7 mouse cellular contexts compared by ENCODE assay signal in the genomic region with DNA sequence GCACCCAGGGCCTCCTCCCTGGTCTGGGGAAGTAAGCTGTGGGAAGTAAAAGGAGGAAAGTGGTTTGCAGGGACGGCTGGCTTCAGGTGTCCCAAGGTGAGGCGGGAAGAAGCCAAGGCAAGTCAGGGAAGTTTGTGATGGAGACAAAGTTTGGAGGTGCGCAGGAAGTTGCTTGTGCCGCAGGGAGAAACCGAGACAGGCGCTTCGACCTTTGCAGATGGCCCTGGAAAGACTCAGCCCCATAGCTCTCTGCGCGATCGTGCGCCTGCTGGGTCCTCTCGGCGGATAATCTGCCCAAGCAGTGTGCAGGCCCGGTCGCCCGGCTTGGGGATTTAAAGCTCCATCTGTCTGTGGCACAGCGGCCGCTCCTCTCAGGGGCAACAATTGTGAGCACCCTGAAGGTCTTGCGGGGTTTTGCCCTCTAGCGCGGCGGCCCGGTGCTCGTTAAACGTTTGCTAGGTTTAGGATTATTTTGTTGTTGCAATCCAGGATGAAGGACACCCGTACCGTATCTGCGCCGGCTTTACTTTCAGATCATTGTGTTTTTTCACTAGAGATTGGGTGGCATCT.
DNase-seq lines count a peak whose midpoint lies in the region; ATAC-seq and TF ChIP-seq lines count a peak whose summit lies in the region.

No protein-coding gene starts in this region.

- no peak for TF ChIP-seq CTCF in ES-Bruce4 (IDR thresholded peaks at IDR 0.05; ENCODE audit: low read depth, low read length)

- H3K27me3 ChIP-seq in ES-Bruce4 (ENCODE audit: control insufficient read depth, insufficient read depth, low read length, poor library complexity, severe bottlenecking): peaks cover 2% of the 10 kb centered on the region; the same call in 1 of the 2 replicates
- 0 out of 2 replicates have a peak, but pooled peaks cover 6% of the 10 kb centered on the region for H3K27me3 ChIP-seq in embryonic facial prominence, embryonic 12.5 days
- H3K27me3 ChIP-seq in hindbrain, embryonic 11.5 days (ENCODE audit: control insufficient read depth, insufficient read depth, low read length): peaks cover 18% of the 10 kb centered on the region
- H3K27me3 ChIP-seq in limb, embryonic 13.5 days: peaks cover 46% of the 10 kb centered on the region
- H3K27me3 ChIP-seq in midbrain, embryonic 14.5 days (ENCODE audit: control insufficient read depth, insufficient read depth, low read length): peaks cover 20% of the 10 kb centered on the region

- H3K9me3 ChIP-seq in ES-Bruce4 (replicated peaks; ENCODE audit: control insufficient read depth, insufficient read depth, low read length, poor library complexity, severe bottlenecking): no peaks in the 10 kb centered on the region
- no peaks in the 10 kb centered on the region for H3K9me3 ChIP-seq in embryonic facial prominence, embryonic 12.5 days
- no peaks in the 10 kb centered on the region for H3K9me3 ChIP-seq in hindbrain, embryonic 11.5 days (ENCODE audit: control insufficient read depth, low read length)
- H3K9me3 ChIP-seq in limb, embryonic 13.5 days: no peaks in the 10 kb centered on the region
- H3K9me3 ChIP-seq in midbrain, embryonic 14.5 days (ENCODE audit: control insufficient read depth, low read length): no peaks in the 10 kb centered on the region

- peak; percentile 31 for DNase-seq in T-cell, adult 2 months (ENCODE audit: low spot score)
- peak; percentile 68 for DNase-seq in hindbrain, embryonic 11.5 days (ENCODE audit: low spot score)
- DNase-seq in midbrain, embryonic 14.5 days: peak; percentile 75
- DNase-seq in thymus, postnatal 36 days: peak; percentile 28 to 30

- no peaks in the 10 kb centered on the region for H3K36me3 ChIP-seq in ES-Bruce4 (ENCODE audit: control insufficient read depth, insufficient read depth, low read length, poor library complexity, severe bottlenecking)
- no peaks in the 10 kb centered on the region for H3K36me3 ChIP-seq in embryonic facial prominence, embryonic 12.5 days
- no peaks in the 10 kb centered on the region for H3K36me3 ChIP-seq in hindbrain, embryonic 11.5 days (ENCODE audit: control insufficient read depth, insufficient read depth, low read length)
- H3K36me3 ChIP-seq in limb, embryonic 13.5 days: no peaks in the 10 kb centered on the region
- no peaks in the 10 kb centered on the region for H3K36me3 ChIP-seq in midbrain, embryonic 14.5 days (ENCODE audit: control insufficient read depth, insufficient read depth, low read length)

- peak overlapping the region; percentile 76 for H3K9ac ChIP-seq in ES-Bruce4 (ENCODE audit: low read depth, poor library complexity, severe bottlenecking)
- peak overlapping the region; percentile 69 for H3K9ac ChIP-seq in embryonic facial prominence, embryonic 12.5 days
- peak overlapping the region; percentile 37; the same call in 1 of the 2 replicates for H3K9ac ChIP-seq in hindbrain, embryonic 11.5 days (ENCODE audit: low read depth, low read length)
- H3K9ac ChIP-seq in limb, embryonic 13.5 days: peak overlapping the region; percentile 78
- H3K9ac ChIP-seq in midbrain, embryonic 14.5 days (replicated peaks; ENCODE audit: low read length): peak overlapping the region; percentile 66

- no peak for TF ChIP-seq POLR2A in ES-Bruce4 (IDR thresholded peaks at IDR 0.05; ENCODE audit: insufficient read depth, low read length)

- H3K27ac ChIP-seq in ES-Bruce4 (ENCODE audit: insufficient read depth, low read length): no peak overlapping the region
- peak overlapping the region; percentile 72; the same call in 1 of the 2 replicates for H3K27ac ChIP-seq in embryonic facial prominence, embryonic 12.5 days
- no peak overlapping the region for H3K27ac ChIP-seq in hindbrain, embryonic 11.5 days (ENCODE audit: low read depth, low read length)
- no peak overlapping the region for H3K27ac ChIP-seq in limb, embryonic 13.5 days
- H3K27ac ChIP-seq in midbrain, embryonic 14.5 days (replicated peaks; ENCODE audit: low read depth, low read length): peak overlapping the region; percentile 72

- H3K4me2 ChIP-seq in embryonic facial prominence, embryonic 12.5 days (replicated peaks): peak overlapping the region; percentile 93
- H3K4me2 ChIP-seq in hindbrain, embryonic 11.5 days (replicated peaks; ENCODE audit: low read depth, low read length): peak overlapping the region; percentile 99
- H3K4me2 ChIP-seq in limb, embryonic 13.5 days (replicated peaks): peak overlapping the region; percentile 98
- H3K4me2 ChIP-seq in midbrain, embryonic 14.5 days (ENCODE audit: low read length): peak overlapping the region; percentile 96

- under 1% methylated on average over 29 of the region's 29 CpGs for WGBS in embryonic facial prominence, embryonic 12.5 days
- WGBS in hindbrain, embryonic 11.5 days: under 1% methylated on average over 29 of the region's 29 CpGs
- WGBS in limb, embryonic 13.5 days: 1% methylated on average over 29 of the region's 29 CpGs
- under 1% methylated on average over 29 of the region's 29 CpGs for WGBS in midbrain, embryonic 14.5 days

- no peaks in the 10 kb centered on the region for H3K4me1 ChIP-seq in ES-Bruce4 (ENCODE audit: control insufficient read depth, insufficient read depth, low read length)
- H3K4me1 ChIP-seq in embryonic facial prominence, embryonic 12.5 days: peaks cover 51% of the 10 kb centered on the region
- H3K4me1 ChIP-seq in hindbrain, embryonic 11.5 days (replicated peaks; ENCODE audit: control insufficient read depth, insufficient read depth, low read length): peaks cover 3% of the 10 kb centered on the region; the same call in 1 of the 2 replicates
- peaks cover 43% of the 10 kb centered on the region for H3K4me1 ChIP-seq in limb, embryonic 13.5 days
- peaks cover 17% of the 10 kb centered on the region for H3K4me1 ChIP-seq in midbrain, embryonic 14.5 days (ENCODE audit: control insufficient read depth, insufficient read depth, low read length)

- TF ChIP-seq EP300 in ES-Bruce4 (IDR thresholded peaks at IDR 0.05; ENCODE audit: insufficient read depth, low read depth, low read length): no peak

- ATAC-seq in embryonic facial prominence, embryonic 12.5 days (ENCODE audit: insufficient number of reproducible peaks, insufficient read depth, low FRiP score, low TSS enrichment): no peak
- no peak for ATAC-seq in hindbrain, embryonic 11.5 days (ENCODE audit: low FRiP score)
- ATAC-seq in limb, embryonic 13.5 days (ENCODE audit: low FRiP score, low read depth): no peak
- ATAC-seq in midbrain, embryonic 14.5 days (ENCODE audit: low FRiP score, low TSS enrichment): no peak

- H3K4me3 ChIP-seq in ES-Bruce4 (ENCODE audit: low read depth, low read length): peak overlapping the region; percentile 69
- peak overlapping the region; percentile 69 for H3K4me3 ChIP-seq in embryonic facial prominence, embryonic 12.5 days
- peak overlapping the region; percentile 79 for H3K4me3 ChIP-seq in hindbrain, embryonic 11.5 days (ENCODE audit: low read depth, low read length)
- H3K4me3 ChIP-seq in limb, embryonic 13.5 days: peak overlapping the region; percentile 69
- H3K4me3 ChIP-seq in midbrain, embryonic 14.5 days (replicated peaks; ENCODE audit: low read depth, low read length): peak overlapping the region; percentile 67

Comparison
In these comparisons a context has a peak if more than half of its experiments do, and no peak if none do; other contexts are left out.
1. H3K27ac ChIP-seq: peak in embryonic facial prominence, embryonic 12.5 days (single experiment) and midbrain, embryonic 14.5 days (single experiment); none in ES-Bruce4 (single experiment), hindbrain, embryonic 11.5 days (single experiment) and limb, embryonic 13.5 days (single experiment).
2. Peak in every context shown above with its lines, with median percentiles within 50 percentile points of each other: H3K4me3 ChIP-seq, H3K9ac ChIP-seq, DNase-seq and H3K4me2 ChIP-seq.